Mouse (Mus musculus) megakaryocyte, adult 5-6 weeks (primary cell): Measurements from ENCODE around the gene Rbm34. TPM values are rescaled to one million over a fixed set of nuclear protein-coding genes. Genes with fewer than 3 reads are reported as not detected.
"Not testable (repeated sequence)": the region's sequence is repeated elsewhere in the genome, so short reads cannot be mapped to it uniquely, and the experiment has no call there.

Experiments
- ATAC-seq: 2 replicates; pipeline ENCODE4 v1.8.0; 2016; ENCODE audit warnings: mild to moderate bottlenecking, inconsistent platforms; ENCODE audit not compliant: poor library complexity, severe bottlenecking
- total RNA-seq, 2 experiments: library from RNA; stranded (forward) in 1 of 2; stranded (reverse) in 1 of 2; fragments of 153-499, 151-499 nt in 1 of 2; fragments of 221-1000, 200-1000 nt in 1 of 2; gene quantifications; 2 replicates each; pipeline versions ENCODE4 v1.2.3 to v1.2.4; 2015 to 2017

Rbm34 gene
- total RNA-seq, 2 experiments from 2014 or later, result 28.2 to 32.9 TPM

GRCm38 (mm10) chr8:126920386-126920785 lies 50.5 kb downstream of the Rbm34 start:
- ATAC-seq, result peak; percentile 69

GRCm38 (mm10) chr8:126919703-126920102 lies 51.2 kb downstream of the Rbm34 start:
- no peak for ATAC-seq

GRCm38 (mm10) chr8:126919255-126919654 lies 51.6 kb downstream of the Rbm34 start:
- ATAC-seq, result no peak

- no peak for ATAC-seq
Measured at GRCm38 (mm10) chr8:126918356-126918755, 52.5 kb downstream of the Rbm34 start.

DNA sequence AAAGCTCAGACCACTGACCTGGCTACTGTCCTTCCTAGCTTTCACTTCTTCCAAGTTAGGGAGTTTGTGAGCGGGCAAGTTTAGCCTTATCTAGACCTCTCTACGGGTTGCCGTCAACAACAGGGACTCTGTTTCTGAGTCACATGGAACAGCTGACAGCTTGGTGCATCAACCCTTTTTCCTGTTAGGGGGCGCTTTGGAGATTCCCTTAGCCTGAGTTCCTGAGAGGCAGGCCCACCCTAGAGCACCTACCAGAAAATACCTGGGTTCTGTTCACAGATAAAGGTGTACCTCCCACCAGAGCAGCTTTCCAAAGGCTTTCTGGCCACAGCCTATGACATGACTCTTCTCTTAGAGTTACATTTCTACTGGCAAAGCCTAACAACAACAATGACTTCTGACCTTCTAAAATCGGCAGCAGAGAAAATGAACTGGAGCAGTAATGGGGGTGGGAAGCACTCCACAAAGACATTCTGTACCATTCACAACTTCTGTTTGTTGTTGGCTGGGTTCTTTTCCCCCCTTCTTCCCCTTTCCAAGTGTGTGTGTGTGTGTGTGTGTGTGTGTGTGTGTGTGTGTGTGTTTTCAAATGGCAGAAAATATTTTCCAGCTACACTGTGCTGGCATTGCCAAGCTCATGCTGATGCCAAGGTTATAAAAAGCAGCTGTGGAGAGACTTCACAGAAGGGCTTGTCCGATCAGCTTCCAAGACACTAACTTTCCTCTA lies 53.5 kb downstream of the Rbm34 start:
- no peak for ATAC-seq

- no peak for ATAC-seq
Measured at GRCm38 (mm10) chr8:126916611-126917010, 54.3 kb downstream of the Rbm34 start.

GRCm38 (mm10) chr8:126914609-126915375 lies 56.1 kb downstream of the Rbm34 start:
- ATAC-seq, result no peak

DNA sequence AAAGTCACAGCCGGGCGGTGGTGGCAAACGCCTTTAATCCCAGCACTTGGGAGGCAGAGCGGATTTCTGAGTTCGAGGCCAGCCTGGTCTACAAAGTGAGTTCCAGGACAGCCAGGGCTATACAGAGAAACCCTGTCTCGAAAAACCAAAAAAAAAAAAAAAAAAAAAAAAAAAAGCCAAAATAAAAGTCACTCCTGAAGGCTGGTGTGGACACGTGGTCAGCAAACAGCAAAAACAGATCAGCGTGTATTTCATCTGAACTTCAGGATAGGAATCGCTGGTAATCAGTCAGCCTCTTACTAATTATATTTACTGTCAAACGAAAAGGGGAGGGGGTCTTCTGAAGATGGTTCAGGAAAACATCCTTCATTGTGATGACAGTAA lies 56.8 kb downstream of the Rbm34 start:
- not testable (repeated sequence) for ATAC-seq

GRCm38 (mm10) chr8:126913241-126914106 lies 57.4 kb downstream of the Rbm34 start:
- no peak for ATAC-seq

DNA sequence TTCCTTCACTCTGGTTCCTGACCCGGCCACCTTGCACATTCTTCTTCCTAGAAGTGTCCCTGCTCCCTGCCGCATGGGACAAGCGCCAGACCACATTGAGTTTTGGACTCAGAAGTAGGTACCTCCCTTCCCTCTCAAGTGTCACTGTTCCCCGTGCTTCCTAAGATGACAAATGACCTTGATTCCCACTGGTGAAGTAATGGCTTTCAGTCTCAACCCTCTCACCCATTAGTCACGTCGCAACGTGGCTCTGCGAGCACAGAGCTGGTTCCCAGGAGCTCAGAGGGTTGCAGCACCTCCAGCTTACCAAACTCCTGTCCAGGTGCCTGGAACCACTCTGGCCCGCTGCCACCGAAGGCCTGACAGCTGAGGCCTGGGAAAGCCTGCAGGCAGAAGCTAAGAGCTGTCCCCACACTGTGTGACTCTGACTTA lies 61.5 kb downstream of the Rbm34 start:
- ATAC-seq, result no peak

GRCm38 (mm10) chr8:126908805-126909204 lies 62.1 kb downstream of the Rbm34 start:
- peak; percentile 98 for ATAC-seq

- ATAC-seq, result no peak
Measured at GRCm38 (mm10) chr8:126907968-126908367, 62.9 kb downstream of the Rbm34 start.

DNA sequence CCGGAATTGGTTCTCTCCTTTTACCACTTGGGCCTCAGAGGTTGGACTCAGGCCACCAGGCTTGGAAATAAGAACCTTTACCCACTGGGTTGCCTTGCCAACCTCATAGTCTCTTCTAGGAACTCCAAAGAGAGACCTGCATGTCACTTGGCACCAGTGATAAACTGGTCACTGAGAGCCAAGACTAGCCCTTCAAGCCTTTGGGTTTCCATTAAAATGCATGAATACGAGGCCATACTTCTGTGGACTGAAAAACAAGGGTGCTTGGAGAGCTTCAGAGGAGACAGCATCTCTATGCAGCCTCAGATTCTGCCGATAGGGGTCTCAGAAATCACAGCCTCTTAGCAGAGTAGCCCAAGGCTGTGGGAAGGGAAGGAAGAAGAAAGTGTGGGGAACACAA lies 63.5 kb downstream of the Rbm34 start:
- ATAC-seq, result no peak

DNA sequence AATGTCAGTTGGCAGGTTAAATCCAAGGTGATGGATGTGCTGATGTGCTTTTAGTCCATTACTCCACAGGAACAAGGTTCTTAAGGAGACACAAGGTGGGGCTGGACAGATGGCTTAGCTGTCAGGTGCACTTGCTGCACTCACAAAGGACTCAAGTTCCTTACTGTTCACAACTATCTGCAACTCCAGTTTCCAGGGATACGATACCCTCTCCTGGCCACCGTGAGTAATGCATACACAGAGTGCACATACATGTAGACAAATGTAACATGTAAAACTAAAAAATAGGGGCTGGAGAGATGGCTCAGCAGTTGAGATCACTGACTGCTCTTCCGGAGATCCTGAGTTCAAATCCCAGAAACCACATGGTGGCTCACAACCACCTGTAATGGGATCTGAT lies 65.5 kb downstream of the Rbm34 start:
- peak; percentile 33; the same call in 1 of the 2 replicates for ATAC-seq

GRCm38 (mm10) chr8:126903927-126904326 lies 66.9 kb downstream of the Rbm34 start:
- no peak for ATAC-seq

- no peak for ATAC-seq
Measured at GRCm38 (mm10) chr8:126903224-126903895, 67.5 kb downstream of the Rbm34 start.

GRCm38 (mm10) chr8:126901612-126902011 lies 69.3 kb downstream of the Rbm34 start:
- peak; percentile 24 for ATAC-seq

DNA sequence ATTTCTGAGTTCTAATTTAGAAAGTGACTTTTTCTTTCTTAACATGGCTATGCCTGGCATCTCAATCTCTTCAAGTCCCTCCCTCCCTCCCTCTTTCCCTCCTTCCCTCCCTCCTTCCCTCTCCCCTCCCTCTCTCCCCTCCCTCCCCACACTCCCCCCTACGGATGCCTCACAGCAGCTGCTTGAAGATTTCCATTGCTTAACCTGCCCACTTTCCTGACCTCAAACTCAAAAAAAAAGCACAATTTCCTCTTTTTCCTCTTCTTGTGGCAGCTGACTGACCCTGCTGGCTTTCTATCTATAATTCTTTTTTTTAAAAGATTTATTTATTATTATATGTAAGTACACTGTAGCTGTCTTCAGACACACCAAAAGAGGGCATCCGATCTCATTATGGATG lies 69.8 kb downstream of the Rbm34 start:
- ATAC-seq, result peak; percentile 82
